Mouse (Mus musculus) liver, postnatal 0 days (tissue): ENCODE results near the gene Zbtb4. TPM values are rescaled to one million over a fixed set of nuclear protein-coding genes. Genes with fewer than 3 reads are reported as not detected.
A peak's percentile ranks its signal among the peaks of the same experiment; 100 is the strongest.

Experiments used
- ATAC-seq: fragments of 200-750 bp; cut with Nextera tagmentation; 2 replicates; pipeline ENCODE4 v1.8.0; 2017; ENCODE audit warnings: mild to moderate bottlenecking, moderate library complexity
- DNase-seq: peaks from one replicate; pipeline ENCODE4 v3.0.0-alpha.2; 2016
- H3K27ac ChIP-seq: fragments of 300-500 bp; sonication (generic); 2 replicates; pipeline ENCODE4 v1.5.1; 2014; ENCODE audit warnings: antibody characterized with exemption, moderate library complexity, mild to moderate bottlenecking, low read depth
- H3K27me3 ChIP-seq: fragments of 300-500 bp; sonication (generic); 2 replicates; pipeline ENCODE4 v1.6.1; 2014; ENCODE audit warnings: low read length, control low read depth, mixed read lengths; ENCODE audit not compliant: insufficient read depth
- H3K36me3 ChIP-seq: fragments of 300-500 bp; sonication (generic); replicated peaks from 2 replicates; pipeline ENCODE4 v1.6.1; 2014; ENCODE audit warnings: mild to moderate bottlenecking, control low read depth, low read length, moderate library complexity, mixed read lengths; ENCODE audit not compliant: insufficient read depth
- H3K4me1 ChIP-seq: fragments of 300-500 bp; sonication (generic); 2 replicates; pipeline ENCODE4 v1.6.1; 2014; ENCODE audit warnings: antibody characterized with exemption, mild to moderate bottlenecking, control low read depth; ENCODE audit not compliant: insufficient read depth
- H3K4me2 ChIP-seq: fragments of 300-500 bp; sonication (generic); 2 replicates; pipeline ENCODE4 v1.6.1; 2014; ENCODE audit warnings: low read depth, mild to moderate bottlenecking, low read length, moderate library complexity, mixed read lengths
- H3K4me3 ChIP-seq: fragments of 300-500 bp; sonication (generic); 2 replicates; pipeline ENCODE4 v1.5.1; 2014; ENCODE audit warnings: low read depth, low read length
- H3K9ac ChIP-seq: fragments of 300-500 bp; sonication (generic); replicated peaks from 2 replicates; pipeline ENCODE4 v1.6.1; 2014; ENCODE audit warnings: mild to moderate bottlenecking, moderate library complexity
- H3K9me3 ChIP-seq: fragments of 300-500 bp; sonication (generic); 2 replicates; pipeline ENCODE4 v1.6.1; 2016; ENCODE audit warnings: mild to moderate bottlenecking, control low read depth, low read length, mixed read lengths
- CTCF ChIP-seq: sonication (generic); IDR thresholded peaks from 2 replicates; pipeline ENCODE4 v1.5.1; 2016; ENCODE audit warnings: antibody characterized with exemption, low read depth
- EP300 ChIP-seq: IDR thresholded peaks from 2 replicates; pipeline ENCODE4 v1.6.1; 2016; ENCODE audit warnings: antibody characterized with exemption, low read depth, mild to moderate bottlenecking
- WGBS: fragments of 180-500 bp; shearing (Covaris S2); extraction: QIAGEN DNeasy Blood & Tissue Kit; methylation state at CpG from one replicate; pipeline ENCODE4 v1.1.7; 2014; ENCODE audit not compliant: insufficient replicate concordance; 5-methylcytosine and 5-hydroxymethylcytosine counted together
- polyA plus RNA-seq: library from polyadenylated mRNA; unstranded; fragments of >200 nt; fragmentation: Nextera tagmentation; extraction: Ambion mirVana; gene quantifications from 2 replicates; pipeline ENCODE4 v1.2.1, GENCODE M21; 2015

Gene Zbtb4
- polyA plus RNA-seq, 1 experiment from 2014 or later = 0.75 TPM

DNA sequence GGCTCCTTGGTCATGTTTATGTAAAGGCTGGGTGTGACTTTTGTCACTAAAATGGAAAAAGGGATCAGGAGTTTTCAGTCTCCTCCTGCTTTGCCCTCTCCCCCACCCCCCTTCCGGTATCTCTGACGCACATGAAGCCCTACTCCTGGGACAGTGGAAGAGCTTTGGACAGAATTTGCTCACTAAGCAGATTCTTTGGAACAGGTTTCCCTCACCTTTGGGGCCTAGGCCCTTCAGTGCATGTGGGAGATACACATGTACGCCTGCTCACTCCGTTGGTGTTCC lies 1.9 kb downstream of the Zbtb4 start:
- Histone ChIP-seq H3K27ac (peak overlapping the region; percentile 37), H3K9me3 (no peaks in the 10 kb centered on the region), H3K4me3 (no peak overlapping the region), H3K36me3 (0 out of 2 replicates have a peak, but pooled peaks cover 2% of the 10 kb centered on the region), H3K9ac (no peak overlapping the region), H3K4me2 (peak overlapping the region; percentile 88), H3K27me3 (no peaks in the 10 kb centered on the region), H3K4me1 (peaks cover 11% of the 10 kb centered on the region)
- no peak for DNase-seq
- ATAC-seq = 0 out of 2 replicates have a peak, but pooled peaks have one; percentile 17
- TF ChIP-seq EP300 (no peak), CTCF (no peak)
- 63% methylated on average over 4 of the region's 4 CpGs for WGBS

DNA sequence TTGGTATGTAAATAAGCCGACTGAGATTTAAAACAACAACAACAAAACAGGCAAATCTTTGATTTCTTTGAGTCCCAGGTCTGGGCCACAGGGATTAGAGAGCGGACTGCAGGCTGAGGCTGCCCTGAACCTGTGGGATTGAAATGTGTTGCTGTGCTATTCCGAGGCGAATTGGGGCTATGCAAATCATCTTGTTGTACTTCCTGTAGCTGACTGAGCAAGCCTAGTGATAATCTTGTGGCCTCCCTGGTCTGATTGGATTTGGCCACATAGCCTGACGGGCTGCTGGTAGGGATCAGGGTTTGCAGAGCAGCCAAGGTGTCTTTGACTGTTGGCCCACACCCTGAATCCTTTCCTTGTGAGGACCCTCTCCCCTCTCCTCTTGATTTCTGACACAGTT lies 9.2 kb downstream of the Zbtb4 start:
- Histone ChIP-seq H3K4me1 (no peaks in the 10 kb centered on the region), H3K36me3 (peaks cover 4% of the 10 kb centered on the region; the same call in 1 of the 2 replicates), H3K4me2 (no peak overlapping the region), H3K9me3 (no peaks in the 10 kb centered on the region), H3K9ac (no peak overlapping the region), H3K27ac (no peak overlapping the region), H3K4me3 (no peak overlapping the region), H3K27me3 (0 out of 2 replicates have a peak, but pooled peaks cover 3% of the 10 kb centered on the region)
- WGBS = 43% methylated on average over 5 of the region's 5 CpGs
- DNase-seq (no peak), ATAC-seq (no peak)
- no peak for TF ChIP-seq EP300
- TF ChIP-seq CTCF = no peak

DNA sequence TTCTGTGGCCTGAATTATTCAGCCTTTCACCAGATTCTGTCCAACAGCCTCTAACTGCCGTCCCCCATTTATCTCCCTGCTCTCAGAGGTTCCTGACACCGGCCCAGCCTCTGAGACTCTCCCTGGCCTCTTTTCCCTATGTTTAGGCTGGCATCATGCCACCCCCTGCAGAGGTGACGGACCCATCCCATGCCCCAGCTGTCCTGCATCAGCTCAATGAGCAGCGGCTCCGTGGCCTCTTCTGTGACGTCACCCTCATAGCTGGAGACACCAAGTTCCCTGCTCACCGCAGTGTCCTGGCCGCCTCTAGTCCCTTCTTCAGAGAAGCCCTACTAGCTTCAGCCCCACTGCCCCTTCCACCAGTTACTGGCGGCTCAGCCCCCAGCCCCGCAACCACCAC lies 10.0 kb downstream of the Zbtb4 start:
- no peak for ATAC-seq

DNA sequence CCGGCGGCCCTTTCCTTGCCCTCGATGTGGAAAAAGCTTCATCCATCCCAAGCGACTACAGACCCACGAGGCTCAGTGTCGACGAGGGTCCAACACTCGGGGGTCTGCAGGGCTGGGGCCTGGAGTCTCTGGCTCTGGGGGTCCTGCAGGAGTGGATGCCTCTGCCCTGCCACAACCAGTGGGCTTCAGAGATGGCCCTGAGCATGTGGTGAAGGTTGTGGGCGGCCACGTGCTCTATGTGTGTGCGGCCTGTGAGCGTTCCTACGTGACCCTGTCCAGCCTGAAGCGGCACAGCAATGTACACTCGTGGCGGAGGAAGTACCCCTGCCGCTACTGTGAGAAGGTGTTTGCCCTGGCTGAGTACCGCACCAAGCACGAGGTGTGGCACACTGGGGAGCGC lies 10.8 kb downstream of the Zbtb4 start:
- DNase-seq (no peak), ATAC-seq (no peak)
- Histone ChIP-seq H3K36me3 (peaks cover 2% of the 10 kb centered on the region; the same call in 1 of the 2 replicates), H3K9ac (no peak overlapping the region), H3K4me1 (no peaks in the 10 kb centered on the region), H3K4me2 (no peak overlapping the region), H3K9me3 (no peaks in the 10 kb centered on the region), H3K27ac (no peak overlapping the region), H3K4me3 (no peak overlapping the region), H3K27me3 (0 out of 2 replicates have a peak, but pooled peaks cover 4% of the 10 kb centered on the region)
- 82% methylated on average over 20 of the region's 20 CpGs for WGBS
- no peak for TF ChIP-seq CTCF

More for the DNA sequence above, 10.0 kb downstream of the Zbtb4 start:
- H3K9me3 ChIP-seq = no peaks in the 10 kb centered on the region
- H3K9ac ChIP-seq = no peak overlapping the region
- H3K36me3 ChIP-seq = peaks cover 3% of the 10 kb centered on the region; the same call in 1 of the 2 replicates
- no peak overlapping the region for H3K27ac ChIP-seq
- H3K4me2 ChIP-seq = no peak overlapping the region
- H3K4me1 ChIP-seq = no peaks in the 10 kb centered on the region
- H3K27me3 ChIP-seq = 0 out of 2 replicates have a peak, but pooled peaks cover 4% of the 10 kb centered on the region
- no peak for DNase-seq
- 80% methylated on average over 10 of the region's 10 CpGs for WGBS
- no peak overlapping the region for H3K4me3 ChIP-seq
- TF ChIP-seq EP300 (no peak), CTCF (no peak)

GRCm38 (mm10) chr11:69777504-69778257 lies 12.0 kb downstream of the Zbtb4 start:
- ATAC-seq = no peak
- Histone ChIP-seq H3K27ac (no peak overlapping the region), H3K4me3 (no peak overlapping the region), H3K4me1 (no peaks in the 10 kb centered on the region), H3K9ac (no peak overlapping the region), H3K9me3 (no peaks in the 10 kb centered on the region), H3K36me3 (peaks cover 2% of the 10 kb centered on the region; the same call in 1 of the 2 replicates), H3K27me3 (0 out of 2 replicates have a peak, but pooled peaks cover 7% of the 10 kb centered on the region), H3K4me2 (no peak overlapping the region)
- TF ChIP-seq EP300 (no peak), CTCF (no peak)
- peak; percentile 16 for DNase-seq
- 61% methylated on average over 26 of the region's 26 CpGs for WGBS

DNA sequence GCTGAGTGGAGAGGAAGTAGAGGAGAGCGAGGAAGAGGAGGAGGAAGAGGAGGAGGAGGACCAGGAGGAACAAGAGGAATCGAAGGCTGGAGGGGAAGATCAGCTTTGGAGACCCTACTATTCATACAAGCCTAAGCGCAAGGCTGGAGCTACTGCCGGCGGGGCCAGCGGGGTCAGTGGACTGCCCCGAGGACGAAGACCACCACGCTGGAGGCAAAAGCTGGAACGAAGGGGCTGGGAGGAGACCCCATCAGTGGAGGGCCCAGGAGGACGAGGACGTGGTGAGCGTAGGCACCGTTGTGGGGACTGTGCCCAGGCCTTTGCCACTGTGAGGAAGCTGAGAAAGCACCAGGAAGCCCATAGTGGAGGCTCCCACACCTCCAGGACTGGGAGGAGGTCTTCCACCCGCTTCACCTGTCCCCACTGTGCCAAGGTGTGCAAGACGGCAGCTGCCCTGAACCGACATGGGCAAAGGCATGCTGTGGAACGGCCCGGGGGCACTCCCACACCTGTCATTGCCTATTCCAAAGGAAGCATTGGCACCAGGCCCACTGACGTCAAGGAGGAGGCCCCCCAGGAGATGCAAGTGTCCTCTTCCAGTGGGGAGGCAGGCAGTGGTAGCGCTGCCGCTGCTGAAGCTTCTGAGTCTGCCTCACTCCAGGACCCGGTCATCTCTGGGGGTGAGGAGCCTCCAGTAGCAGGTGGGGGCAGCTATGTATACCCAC lies 12.7 kb downstream of the Zbtb4 start:
- ATAC-seq (no peak), DNase-seq (no peak)
- H3K4me2 ChIP-seq = no peak overlapping the region
- 0 out of 2 replicates have a peak, but pooled peaks cover 7% of the 10 kb centered on the region for H3K27me3 ChIP-seq
- no peak for TF ChIP-seq EP300
- TF ChIP-seq CTCF = no peak
- H3K9me3 ChIP-seq = no peaks in the 10 kb centered on the region
- no peak overlapping the region for H3K9ac ChIP-seq
- no peak overlapping the region for H3K27ac ChIP-seq
- H3K4me1 ChIP-seq = no peaks in the 10 kb centered on the region
- peaks cover 2% of the 10 kb centered on the region; the same call in 1 of the 2 replicates for H3K36me3 ChIP-seq
- WGBS = 66% methylated on average over 23 of the region's 23 CpGs
- H3K4me3 ChIP-seq = no peak overlapping the region
